Mouse (Mus musculus): Measurements from ENCODE around the gene Unc79. TPM values are rescaled to one million over a fixed set of nuclear protein-coding genes. Genes with fewer than 3 reads are reported as not detected.
A peak's percentile ranks its signal among the peaks of the same experiment; 100 is the strongest.

The Unc79 gene
- total RNA-seq, 2 experiments from 2014 or later = 49.3 to 49.6 TPM

- DNase-seq (ENCODE audit: low spot score in 2 of 2) = peak; percentile 23 to 61
Observed at GRCm38 (mm10) chr12:103121928-103122327, 173.3 kb downstream of the Unc79 start.

GRCm38 (mm10) chr12:103123861-103124260 lies 175.2 kb downstream of the Unc79 start:
- no peak for DNase-seq (ENCODE audit: low spot score in 2 of 2)

GRCm38 (mm10) chr12:103128914-103129313 lies 180.3 kb downstream of the Unc79 start:
- no peak for DNase-seq (ENCODE audit: low spot score in 2 of 2)

- no peak for DNase-seq (ENCODE audit: low spot score in 2 of 2)
Observed at GRCm38 (mm10) chr12:103129395-103130248, 181.0 kb downstream of the Unc79 start.

- no peak for DNase-seq (ENCODE audit: low spot score in 2 of 2)
Observed at GRCm38 (mm10) chr12:103131419-103131818, 182.8 kb downstream of the Unc79 start.

GRCm38 (mm10) chr12:103142550-103143010 lies 193.9 kb downstream of the Unc79 start:
- DNase-seq (ENCODE audit: low spot score in 2 of 2) = peak in 1 of 2 experiments; percentile 82

- DNase-seq (ENCODE audit: low spot score in 2 of 2) = peak; percentile 18 to 68
Observed at GRCm38 (mm10) chr12:103143798-103144565, 195.3 kb downstream of the Unc79 start.

- DNase-seq (ENCODE audit: low spot score in 2 of 2) = no peak
Observed at GRCm38 (mm10) chr12:103150247-103150646, 201.6 kb downstream of the Unc79 start.

GRCm38 (mm10) chr12:103154927-103155326 lies 206.3 kb downstream of the Unc79 start:
- DNase-seq (ENCODE audit: low spot score in 2 of 2) = no peak

GRCm38 (mm10) chr12:103155406-103155805 lies 206.7 kb downstream of the Unc79 start:
- no peak for DNase-seq (ENCODE audit: low spot score in 2 of 2)

- no peak for DNase-seq (ENCODE audit: low spot score in 2 of 2)
Observed at GRCm38 (mm10) chr12:103157129-103157910, 208.7 kb downstream of the Unc79 start.

GRCm38 (mm10) chr12:103159016-103159415 lies 210.4 kb downstream of the Unc79 start:
- DNase-seq (ENCODE audit: low spot score in 2 of 2) = no peak

GRCm38 (mm10) chr12:103160721-103161120 lies 212.1 kb downstream of the Unc79 start:
- DNase-seq (ENCODE audit: low spot score in 2 of 2) = peak in 1 of 2 experiments; percentile 27

GRCm38 (mm10) chr12:103163596-103163995 lies 214.9 kb downstream of the Unc79 start:
- no peak for DNase-seq (ENCODE audit: low spot score in 2 of 2)

GRCm38 (mm10) chr12:103164101-103165030 lies 215.7 kb downstream of the Unc79 start:
- no peak for DNase-seq (ENCODE audit: low spot score in 2 of 2)

GRCm38 (mm10) chr12:103168892-103169291 lies 220.2 kb downstream of the Unc79 start:
- DNase-seq (ENCODE audit: low spot score in 2 of 2) = no peak

GRCm38 (mm10) chr12:103183057-103183456 lies 234.4 kb downstream of the Unc79 start:
- no peak for DNase-seq (ENCODE audit: low spot score in 2 of 2)

- DNase-seq (ENCODE audit: low spot score in 2 of 2) = no peak
Observed at GRCm38 (mm10) chr12:103187020-103187419, 238.4 kb downstream of the Unc79 start.

- no peak for DNase-seq (ENCODE audit: low spot score in 2 of 2)
Observed at GRCm38 (mm10) chr12:103188223-103188622, 239.6 kb downstream of the Unc79 start.

GRCm38 (mm10) chr12:103189771-103190170 lies 241.1 kb downstream of the Unc79 start:
- DNase-seq (ENCODE audit: low spot score in 2 of 2) = peak; percentile 82 to 89
